Mouse (Mus musculus) brain, embryonic 14.5 days (tissue): ENCODE measurements at regions not wholly inside any gene's neighbourhood (a gene's known extent, or its start where the extent isn't known, plus 50 kb on each side); places are given as distances from the start of the nearest gene placed in this dataset.

Experiments used
- CTCF ChIP-seq: fragments of 200-500 bp; IDR thresholded peaks from 2 replicates; pipeline ENCODE4 v1.5.1; 2012; ENCODE audit warnings: inconsistent platforms, mild to moderate bottlenecking, moderate library complexity, borderline replicate concordance; ENCODE audit not compliant: insufficient read depth, insufficient read length; ENCODE audit errors: extremely low read depth
- POLR2A ChIP-seq: fragments of 200-500 bp; IDR thresholded peaks from 2 replicates; pipeline ENCODE4 v1.6.1; 2012; ENCODE audit warnings: mild to moderate bottlenecking, inconsistent platforms, borderline replicate concordance; ENCODE audit not compliant: poor library complexity, insufficient read depth, insufficient read length, severe bottlenecking; ENCODE audit errors: extremely low read depth

- TF ChIP-seq POLR2A (no peak), CTCF (no peak)
Measured at GRCm38 (mm10) chr5:82441288-82441687, 913.7 kb downstream of the Tecrl start.
